Mouse (Mus musculus): ENCODE measurements around the gene Grm7.

Gene Grm7

DNA sequence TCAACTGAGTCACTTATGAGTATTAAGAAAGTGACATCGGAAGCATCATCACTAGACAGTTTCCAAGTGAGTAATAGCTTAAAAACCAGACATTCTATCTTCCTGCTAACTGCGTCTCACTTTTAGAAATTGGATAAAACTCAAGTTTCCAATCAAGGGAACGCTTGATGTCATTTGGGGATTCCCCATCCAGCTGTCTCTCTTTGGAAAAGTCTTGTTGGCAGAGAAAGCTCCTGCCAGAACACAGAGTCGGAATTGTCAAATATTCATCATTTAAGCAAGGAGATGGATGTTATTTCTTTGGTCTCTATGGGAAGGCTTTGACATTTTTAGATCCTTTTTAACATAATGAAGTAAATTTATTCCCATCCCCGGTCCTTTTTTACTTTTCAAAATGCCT is 336.6 kb downstream of the Grm7 start:
- DNase-seq (ENCODE audit: low spot score in 2 of 2): no peak

GRCm38 (mm10) chr6:111039099-111039498 is 393.7 kb downstream of the Grm7 start:
- no peak for DNase-seq (ENCODE audit: low spot score in 2 of 2)

DNA sequence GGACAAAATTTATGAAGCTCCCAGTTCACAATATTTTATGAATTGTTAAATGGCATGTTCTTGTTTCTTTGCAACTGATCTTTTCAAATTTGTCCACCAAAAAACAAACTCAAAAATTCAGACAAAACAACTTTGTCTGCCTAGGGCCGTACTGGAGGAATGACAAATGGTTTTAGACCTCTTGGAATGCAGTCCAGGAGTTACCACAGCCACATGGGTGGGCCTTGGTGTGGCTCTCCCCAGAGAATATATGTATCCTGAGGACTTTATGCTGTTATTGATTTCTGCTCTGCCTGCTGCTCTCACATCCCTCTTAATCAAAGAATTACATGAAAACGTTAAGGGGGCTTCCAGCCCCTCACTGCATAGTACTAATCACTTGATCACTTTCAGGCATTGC is 400.5 kb downstream of the Grm7 start:
- no peak for DNase-seq (ENCODE audit: low spot score in 2 of 2)

DNA sequence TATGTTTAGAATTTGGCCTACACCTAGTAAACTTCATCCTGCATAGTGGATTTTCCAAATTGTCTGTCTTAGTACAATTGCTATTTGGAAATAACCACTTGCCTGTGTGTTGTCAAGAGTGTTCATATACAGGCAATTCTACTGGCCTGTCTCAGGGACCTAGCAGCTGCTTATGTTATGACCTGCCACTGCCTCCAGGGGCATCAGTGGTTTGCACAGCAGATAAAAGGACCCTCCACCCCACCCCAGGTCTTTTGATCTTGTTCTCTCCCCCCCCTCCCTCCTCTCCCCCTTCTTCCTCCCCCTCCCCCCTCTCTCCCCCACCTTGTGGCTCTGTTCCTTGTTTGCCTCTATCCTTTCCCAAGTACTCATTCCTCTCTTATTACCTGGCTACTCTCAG is 403.9 kb downstream of the Grm7 start:
- no peak for DNase-seq (ENCODE audit: low spot score in 2 of 2)

- no peak for DNase-seq (ENCODE audit: low spot score in 2 of 2)
Observed at GRCm38 (mm10) chr6:111054001-111054975, 408.9 kb downstream of the Grm7 start.

GRCm38 (mm10) chr6:111057798-111058197 is 412.4 kb downstream of the Grm7 start:
- no peak for DNase-seq (ENCODE audit: low spot score in 2 of 2)

DNA sequence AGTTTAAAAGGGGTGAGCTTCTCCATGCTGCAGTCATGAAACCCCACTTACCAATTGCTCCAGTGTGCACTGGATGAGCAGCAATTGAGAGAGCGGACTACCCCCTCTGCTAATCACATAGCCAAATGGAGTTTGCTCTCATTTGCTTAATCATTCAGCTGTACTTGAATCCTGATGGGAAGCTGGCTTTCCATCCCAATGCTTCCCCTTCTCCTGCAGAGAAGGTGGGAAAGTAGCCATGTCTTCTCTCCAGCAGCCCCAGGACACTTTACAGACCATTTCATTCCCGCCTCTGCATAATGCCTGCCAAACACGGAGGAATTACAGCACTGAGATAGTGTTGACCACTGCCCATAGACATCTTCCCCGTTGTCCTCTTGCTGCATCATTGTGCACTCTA is 414.6 kb downstream of the Grm7 start:
- DNase-seq (ENCODE audit: low spot score in 2 of 2): no peak

DNA sequence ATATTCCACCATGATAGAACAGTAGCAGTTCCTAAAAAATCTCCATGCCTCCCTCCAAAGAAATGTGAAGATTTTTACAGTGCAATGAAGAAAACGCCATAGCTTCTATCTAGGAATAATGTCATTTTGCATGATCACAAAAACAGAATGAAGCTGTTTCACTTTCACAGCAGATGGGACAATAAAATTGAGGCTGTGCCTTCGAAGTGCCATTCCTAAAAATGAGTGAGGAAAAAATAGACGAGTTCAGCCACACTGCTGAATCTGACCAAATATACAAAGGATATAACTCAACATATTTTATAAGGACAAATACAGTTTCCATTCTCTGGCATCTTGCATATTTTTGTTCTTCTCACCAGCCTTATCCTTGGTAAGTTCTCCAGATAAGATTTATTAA is 439.2 kb downstream of the Grm7 start:
- no peak for DNase-seq (ENCODE audit: low spot score in 2 of 2)

GRCm38 (mm10) chr6:111094818-111095217 is 449.4 kb downstream of the Grm7 start:
- no peak for DNase-seq (ENCODE audit: low spot score in 2 of 2)

- no peak for DNase-seq (ENCODE audit: low spot score in 2 of 2)
Observed at GRCm38 (mm10) chr6:111105485-111105884, 460.1 kb downstream of the Grm7 start.

GRCm38 (mm10) chr6:111161037-111161436 is 515.7 kb downstream of the Grm7 start:
- no peak for DNase-seq (ENCODE audit: low spot score in 2 of 2)

- no peak for DNase-seq (ENCODE audit: low spot score in 2 of 2)
Observed at GRCm38 (mm10) chr6:111195333-111195732, 550.0 kb downstream of the Grm7 start.

- no peak for DNase-seq (ENCODE audit: low spot score in 2 of 2)
Observed at GRCm38 (mm10) chr6:111221083-111221729, 575.8 kb downstream of the Grm7 start.

- DNase-seq (ENCODE audit: low spot score in 2 of 2): no peak
Observed at GRCm38 (mm10) chr6:111255215-111255614, 609.8 kb downstream of the Grm7 start.

- DNase-seq (ENCODE audit: low spot score in 2 of 2): no peak
Observed at GRCm38 (mm10) chr6:111256939-111257338, 611.6 kb downstream of the Grm7 start.

DNA sequence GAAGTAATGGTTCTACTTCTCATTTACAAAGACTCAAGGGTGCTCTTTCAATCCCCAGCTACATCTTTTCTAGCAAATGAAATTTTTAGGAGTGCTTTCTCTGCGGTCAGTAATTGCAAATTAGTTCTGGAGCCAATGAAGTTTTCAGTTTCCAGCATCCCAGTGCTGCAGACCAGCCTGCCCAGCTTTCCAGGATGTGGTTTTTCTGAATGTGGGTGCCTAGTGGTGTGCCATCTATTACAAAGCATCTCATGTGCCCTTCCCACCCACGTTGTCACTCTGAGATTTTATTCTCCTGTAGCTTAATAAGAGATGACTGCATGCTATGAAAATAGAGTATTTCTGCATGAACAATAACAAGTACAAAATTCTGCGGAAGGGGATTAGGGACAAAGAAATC is 612.9 kb downstream of the Grm7 start:
- DNase-seq (ENCODE audit: low spot score in 2 of 2): no peak

DNA sequence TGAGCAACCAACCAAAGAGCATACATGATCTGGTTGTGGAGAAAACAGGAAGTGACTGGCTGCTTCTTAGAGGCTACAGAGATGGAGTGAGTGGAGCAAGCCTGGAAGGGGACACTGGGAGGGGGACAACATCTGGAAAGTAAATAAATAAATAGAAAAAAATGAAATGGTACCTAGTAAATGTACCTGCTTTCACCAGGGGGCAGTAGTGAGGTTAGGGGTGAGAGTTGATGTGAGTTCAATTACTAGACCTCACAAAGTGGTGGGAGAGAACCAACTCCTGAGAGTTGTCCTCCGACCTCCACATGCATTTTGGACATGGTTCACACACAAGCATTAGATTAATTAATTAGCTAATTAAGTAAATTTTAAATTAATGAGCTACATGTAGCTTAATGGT is 615.8 kb downstream of the Grm7 start:
- DNase-seq (ENCODE audit: low spot score in 2 of 2): no peak

DNA sequence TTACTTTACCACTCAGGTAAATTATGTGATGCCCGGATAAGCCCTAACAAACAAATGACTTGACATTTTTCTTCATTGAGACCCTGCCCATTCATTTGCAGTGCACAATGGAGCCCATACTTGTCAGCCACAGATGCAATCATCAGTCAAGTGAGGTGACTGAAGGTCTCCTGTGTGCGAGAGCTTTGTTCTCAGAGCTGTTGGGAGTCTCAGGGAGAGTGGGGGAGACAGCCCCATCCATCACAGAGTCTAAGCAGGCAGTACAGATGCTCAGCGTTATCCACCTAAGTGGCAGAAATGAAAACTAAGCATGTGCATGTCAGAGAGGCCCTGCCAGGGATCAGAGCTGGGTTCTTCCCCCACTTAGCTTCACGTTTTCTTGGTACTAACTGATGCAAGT is 631.3 kb downstream of the Grm7 start:
- no peak for DNase-seq (ENCODE audit: low spot score in 2 of 2)

GRCm38 (mm10) chr6:111278516-111278915 is 633.1 kb downstream of the Grm7 start:
- no peak for DNase-seq (ENCODE audit: low spot score in 2 of 2)

DNA sequence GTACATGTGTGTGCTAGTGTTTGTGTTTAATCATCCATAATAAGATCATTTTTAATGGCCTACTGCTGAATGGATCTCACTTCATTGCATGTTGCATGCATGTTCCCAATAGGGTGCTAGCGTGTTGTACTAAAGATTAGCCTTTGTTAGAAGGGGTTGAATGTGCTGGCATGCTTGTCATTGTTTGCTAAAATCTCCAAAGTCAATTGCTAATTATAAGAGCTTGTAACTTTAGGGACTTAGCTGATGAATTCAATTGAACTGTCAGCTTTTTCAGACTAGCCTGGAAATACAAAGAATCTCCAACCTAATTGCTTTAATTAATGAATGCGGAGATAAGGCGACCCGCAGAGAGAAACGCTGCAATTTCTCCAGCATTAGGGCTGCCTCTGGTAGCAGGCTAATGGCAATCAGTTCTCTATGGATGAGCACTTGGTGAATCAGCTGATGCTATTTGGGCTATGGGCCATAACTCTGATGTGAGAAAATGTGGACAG is 648.2 kb downstream of the Grm7 start:
- no peak for DNase-seq (ENCODE audit: low spot score in 2 of 2)

GRCm38 (mm10) chr6:111303912-111304555 is 658.7 kb downstream of the Grm7 start:
- DNase-seq (ENCODE audit: low spot score in 2 of 2): no peak

- no peak for DNase-seq (ENCODE audit: low spot score in 2 of 2)
Observed at GRCm38 (mm10) chr6:111361681-111362080, 716.3 kb downstream of the Grm7 start.
